Comparison of ENCODE assay signal across 24 mouse cellular contexts in genomic region chr5:121217313-121217634, GRCm38 (mm10).
"Had no signal": no experiment of that assay in that cellular context is flagged by ENCODE, and none has a peak within 500 bp of the region (broad histone marks: within the 10 kb centered on the region; RNA-seq: fewer than 3 reads in every experiment).

No protein-coding gene starts in this region.

- H3K27ac ChIP-seq: gastrocnemius, adult 2 months; heart, embryonic 10.5 days; hindbrain, embryonic 10.5 days; hindbrain, embryonic 12.5 days; hindbrain, embryonic 14.5 days; intestine, embryonic 15.5 days; layer of hippocampus, adult 2 months; left cerebral cortex, adult 2 months; limb, embryonic 10.5 days; limb, embryonic 12.5 days had no signal

- H3K9me3 ChIP-seq: heart, embryonic 10.5 days; heart, embryonic 12.5 days; hindbrain, embryonic 10.5 days; hindbrain, embryonic 12.5 days; intestine, embryonic 15.5 days; limb, embryonic 10.5 days; limb, embryonic 12.5 days had no signal

- H3K9ac ChIP-seq: heart, embryonic 12.5 days; hindbrain, embryonic 12.5 days; hindbrain, embryonic 14.5 days; intestine, embryonic 15.5 days; limb, embryonic 12.5 days had no signal

- H3K4me3 ChIP-seq: gastrocnemius, adult 2 months; heart, embryonic 10.5 days; heart, embryonic 12.5 days; hindbrain, embryonic 10.5 days; hindbrain, embryonic 12.5 days; intestine, embryonic 15.5 days; layer of hippocampus, adult 2 months; left cerebral cortex, adult 2 months; limb, embryonic 10.5 days; limb, embryonic 12.5 days had no signal

- H3K4me2 ChIP-seq: heart, embryonic 12.5 days; hindbrain, embryonic 12.5 days; hindbrain, embryonic 14.5 days; intestine, embryonic 15.5 days; limb, embryonic 12.5 days had no signal

- DNase-seq: gastrocnemius, adult 2 months; gastrocnemius, postnatal 10 days; gastrocnemius, postnatal 25 days; heart, adult 18-20 months; heart, postnatal 10 days; heart, postnatal 4 days; kidney, adult 18-20 months; kidney, adult 8-10 months; kidney, postnatal 10 days; kidney, postnatal 25 days; kidney, postnatal 4 days had no signal

- H3K27me3 ChIP-seq: heart, embryonic 12.5 days; hindbrain, embryonic 12.5 days; intestine, embryonic 15.5 days; limb, embryonic 12.5 days had no signal

- ATAC-seq: hindbrain, embryonic 16.5 days; inflammation-experienced regulatory T-cells, adult 6 months; intestine, embryonic 15.5 days; intestine, postnatal 0 days had no signal
